Mouse (Mus musculus) frontal cortex, adult 2 months (tissue): Measurements from ENCODE around the gene Gm20441. TPM values are rescaled to one million over a fixed set of nuclear protein-coding genes. Genes with fewer than 3 reads are reported as not detected.

Source experiments
- polyA plus RNA-seq: library from polyadenylated mRNA; depleted of rRNA; stranded (reverse); fragments of >200 nt; gene quantifications from 2 replicates; pipeline ENCODE4 v1.2.3, GENCODE M21; 2012; rRNA removed

Gm20441 gene
- polyA plus RNA-seq, 1 experiment: not detected

Other genes with a start within 250 kb of the Gm20441 start
- gene Lrrc75b, start 220.6 kb downstream of the Gm20441 start, polyA plus RNA-seq: 8.4 and 8.7 TPM in 2 replicates
- 4.2 and 4.8 TPM in 2 replicates for gene Ggt1, start 219.3 kb downstream of the Gm20441 start, polyA plus RNA-seq
- 3.2 and 4.7 TPM in 2 replicates for gene Ggt5, start 191.6 kb downstream of the Gm20441 start, polyA plus RNA-seq
- gene Susd2, start 136.9 kb downstream of the Gm20441 start, polyA plus RNA-seq: 10.3 and 11.7 TPM in 2 replicates
- 50.9 and 57.4 TPM in 2 replicates for gene Cabin1, start 16.6 kb downstream of the Gm20441 start, polyA plus RNA-seq
- gene Ddt, start 7.5 kb downstream of the Gm20441 start, polyA plus RNA-seq: 69.6 and 80.8 TPM in 2 replicates
- gene Gstt3, start 460 bp upstream of the Gm20441 start, polyA plus RNA-seq: 8.6 and 10.4 TPM in 2 replicates
- gene Gstt1, start 17.6 kb upstream of the Gm20441 start, polyA plus RNA-seq: 29.8 and 39.9 TPM in 2 replicates
- gene Gstt4, start 41.6 kb upstream of the Gm20441 start, polyA plus RNA-seq: not detected in 2 replicates
- gene Gstt2, start 56.5 kb upstream of the Gm20441 start, polyA plus RNA-seq: 17.8 and 20.9 TPM in 2 replicates
- 1,072 and 1,398 TPM in 2 replicates for gene Mif, start 79.3 kb upstream of the Gm20441 start, polyA plus RNA-seq
- gene Derl3, start 112.5 kb upstream of the Gm20441 start, polyA plus RNA-seq: 5.3 and 6.5 TPM in 2 replicates
- 82.1 and 89.4 TPM in 2 replicates for gene Smarcb1, start 140.7 kb upstream of the Gm20441 start, polyA plus RNA-seq
- 453 and 546 TPM in 2 replicates for gene Chchd10, start 152.2 kb upstream of the Gm20441 start, polyA plus RNA-seq
- 2.3 and 2.5 TPM in 2 replicates for gene Mmp11, start 155.5 kb upstream of the Gm20441 start, polyA plus RNA-seq
- 0.16 and 0.36 TPM in 2 replicates for gene Gm867, start 159.7 kb upstream of the Gm20441 start, polyA plus RNA-seq
- gene Vpreb3, start 162.1 kb upstream of the Gm20441 start, polyA plus RNA-seq: not detected in 2 replicates
- gene Gm5134, start 173.6 kb upstream of the Gm20441 start, polyA plus RNA-seq: 0.23 and 0.36 TPM in 2 replicates